Mouse (Mus musculus) ovary, adult 10 weeks (tissue): ENCODE results near the gene Hsf3. TPM values are rescaled to one million over a fixed set of nuclear protein-coding genes. Genes with fewer than 3 reads are reported as not detected.

Experiments used
- polyA plus RNA-seq: library from polyadenylated mRNA; stranded (reverse); fragments of 350-450 nt; fragmentation: Illumina TruSeq; extraction: RNeasy Lipid Tissue Mini Kit (QIAGEN cat#74804); gene quantifications from one replicate; pipeline ENCODE4 v1.2.3, GENCODE M21; 2014

The Hsf3 gene
- polyA plus RNA-seq: 11.5 TPM

GRCm38 (mm10) chrX:96456201-96456963 is at the start of gene Hsf3:
TSS of gene Hsf3 (minus strand) at chrX:96456294.

GRCm38 (mm10) chrX:96455149-96455548 is 945 bp downstream of the Hsf3 start, which contains the start of gene Heph:
TSS of gene Heph (plus strand) at chrX:96455359.

GRCm38 (mm10) chrX:96293338-96293737 is 162.8 kb downstream of the Hsf3 start, which contains the start of gene Vsig4:
TSS of gene Vsig4 (minus strand) at chrX:96293438.

Other genes starting within 250 kb of the Hsf3 start
- 1.3 TPM for gene Vsig4, start 162.9 kb downstream of the Hsf3 start, polyA plus RNA-seq
- 356 TPM for gene Heph, start 935 bp downstream of the Hsf3 start, polyA plus RNA-seq